Mouse (Mus musculus): Measurements from ENCODE around the gene Nfe2.
A peak's percentile ranks its signal among the peaks of the same experiment; 100 is the strongest.

GRCm38 (mm10) chr15:103255169-103255568, 3.0 kb downstream of the Nfe2 start:
- TF ChIP-seq CTCF (IDR thresholded peaks at IDR 0.05; ENCODE audit: low read depth) (peak; percentile 55), EP300 (IDR thresholded peaks at IDR 0.05; ENCODE audit: low read depth) (no peak)

Data from liver, embryonic 14.5 days (tissue).